Mouse (Mus musculus): ENCODE data around the gene Larp6.

DNA sequence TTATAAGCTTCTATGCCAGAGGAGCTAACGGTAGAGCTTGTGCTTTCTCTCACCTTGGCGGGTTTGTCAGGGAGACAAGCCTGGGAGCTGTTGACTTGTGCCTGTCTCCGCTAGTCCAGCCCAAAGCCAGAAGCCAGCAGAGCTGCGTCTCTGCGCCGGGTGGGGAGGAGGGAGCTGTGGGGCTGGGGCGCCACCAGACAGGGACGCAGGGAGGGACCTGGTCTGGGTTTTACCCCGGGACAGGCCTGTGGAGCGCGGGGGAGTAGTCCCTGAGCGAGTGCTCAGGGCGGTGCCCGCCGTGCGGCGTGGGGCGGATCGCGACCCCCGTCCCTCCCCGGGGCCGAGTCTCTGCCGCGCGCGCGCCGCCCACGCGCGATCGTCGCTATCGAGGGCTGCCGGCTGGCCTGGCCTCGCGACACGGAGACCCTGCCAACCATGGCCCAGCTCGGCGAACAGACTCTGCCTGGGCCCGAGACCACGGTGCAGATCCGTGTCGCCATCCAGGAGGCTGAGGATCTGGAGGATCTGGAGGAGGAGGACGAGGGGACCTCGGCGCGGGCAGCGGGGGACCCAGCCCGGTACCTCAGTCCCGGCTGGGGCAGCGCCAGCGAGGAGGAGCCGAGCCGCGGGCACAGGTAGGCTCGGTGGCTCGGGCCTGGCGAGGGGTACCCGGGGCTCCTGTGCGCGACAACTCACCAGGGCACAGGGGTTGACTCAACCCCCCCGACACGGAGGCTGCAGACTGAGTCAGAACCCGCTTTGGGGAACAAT, at the start of gene Larp6:
- TF ChIP-seq MYC (IDR thresholded peaks at IDR 0.05; ENCODE audit: low read depth, low read length) (no peak), ZC3H11A (IDR thresholded peaks at IDR 0.05; ENCODE audit: low read depth, low read length) (no peak), CTCF (conservative IDR thresholded peaks at IDR 0.05 in 1 of 2, IDR thresholded peaks at IDR 0.05 in 1 of 2; ENCODE audit: low read depth in 2 of 2, low read length in 2 of 2) (no peak), ZNF384 (IDR thresholded peaks at IDR 0.05; ENCODE audit: low read depth, low read length) (no peak), ZMIZ1 (IDR thresholded peaks at IDR 0.05; ENCODE audit: low read depth, low read length) (no peak), HCFC1 (IDR thresholded peaks at IDR 0.05; ENCODE audit: low read depth, low read length) (no peak), POLR2A (IDR thresholded peaks at IDR 0.05; ENCODE audit: low read depth, low read length) (no peak), USF2 (conservative IDR thresholded peaks at IDR 0.05; ENCODE audit: low read depth, low read length) (no peak)
